Mouse (Mus musculus) spleen, adult 12 weeks (tissue): ENCODE data around the gene Rab38.

Source experiments
- DNase-seq: peaks from one replicate; pipeline ENCODE4 v3.0.0; 2022; ENCODE audit warnings: low spot score

Rab38 gene

DNA sequence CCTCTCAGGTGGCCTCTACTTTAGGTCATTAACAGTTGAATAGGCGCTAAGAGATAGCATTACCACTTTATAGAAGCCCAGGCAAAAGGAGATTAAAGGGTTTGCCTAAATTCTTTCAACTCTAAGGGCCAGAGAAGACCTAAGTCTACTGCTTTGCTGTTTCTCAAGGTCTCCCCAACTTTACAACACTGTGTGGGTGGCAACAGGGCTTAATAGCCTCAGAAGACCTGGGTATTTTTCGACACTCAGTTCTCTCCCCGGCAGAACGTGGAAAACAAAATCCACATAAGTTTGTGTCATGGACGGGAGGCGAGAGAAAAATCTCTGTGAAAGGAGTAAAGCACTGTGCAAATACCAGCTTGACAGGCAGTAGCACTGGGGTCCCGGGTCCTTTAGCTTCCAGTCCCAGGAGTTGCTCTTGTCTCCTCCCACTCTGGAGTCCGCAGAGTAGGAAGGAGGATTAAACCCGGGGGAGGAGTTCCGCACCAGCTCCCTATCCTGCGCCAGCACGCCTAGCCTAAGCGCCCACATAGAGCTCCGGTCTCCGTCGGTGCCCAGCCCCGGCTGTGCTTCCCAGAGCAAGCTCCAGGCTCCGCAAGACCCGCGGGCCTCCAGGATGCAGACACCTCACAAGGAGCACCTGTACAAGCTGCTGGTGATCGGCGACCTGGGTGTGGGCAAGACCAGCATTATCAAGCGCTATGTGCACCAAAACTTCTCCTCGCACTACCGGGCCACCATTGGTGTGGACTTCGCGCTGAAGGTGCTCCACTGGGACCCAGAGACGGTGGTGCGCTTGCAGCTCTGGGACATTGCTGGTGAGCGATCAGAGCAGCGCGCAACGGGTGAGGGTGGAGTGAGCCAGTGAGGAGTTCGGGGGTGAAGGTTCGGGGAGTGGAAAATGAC, at the start of gene Rab38:
Rab38 (plus strand) TSS at position 488 of the 906 bp plus-strand sequence.
- DNase-seq: peak; percentile 1

DNA sequence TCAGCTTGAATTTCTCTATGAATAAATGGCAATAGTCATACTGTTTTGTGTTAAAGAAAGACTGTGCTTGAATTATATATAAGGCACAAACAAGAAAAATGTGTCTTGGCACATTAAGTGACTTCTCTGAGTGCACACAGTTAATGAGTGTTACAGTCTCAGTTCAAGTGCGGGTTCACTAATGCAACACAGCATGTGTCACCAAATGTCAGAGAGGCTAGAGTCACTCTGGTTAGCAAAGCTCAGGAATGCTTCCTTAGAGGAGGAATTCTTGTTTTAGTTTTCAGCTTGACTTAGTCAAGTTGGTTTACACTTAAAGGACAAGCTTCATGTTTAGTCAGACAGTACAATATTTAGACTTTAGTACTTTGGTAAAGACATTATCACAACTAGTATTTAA, 35.5 kb upstream of the Rab38 start:
- DNase-seq: no peak

DNA sequence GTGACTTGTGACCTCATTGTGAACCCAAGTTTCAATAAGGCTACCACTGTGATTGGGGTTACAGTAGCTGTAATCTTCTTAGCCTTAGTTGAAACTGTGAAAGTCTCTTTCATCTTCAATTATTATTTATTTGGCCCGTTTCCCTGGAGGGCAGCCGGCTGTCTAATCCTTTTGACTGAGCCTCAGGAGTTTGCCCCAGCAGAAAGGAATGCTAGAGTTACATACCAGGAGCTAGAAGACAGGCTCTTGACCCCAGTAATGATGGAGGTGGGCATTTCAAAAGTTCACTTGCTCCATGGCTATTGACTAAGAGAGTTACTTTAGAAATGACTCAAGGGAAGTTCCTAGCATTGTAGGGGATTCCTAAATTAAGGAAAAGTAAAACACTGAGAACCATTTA, 34.3 kb upstream of the Rab38 start:
- no peak for DNase-seq

DNA sequence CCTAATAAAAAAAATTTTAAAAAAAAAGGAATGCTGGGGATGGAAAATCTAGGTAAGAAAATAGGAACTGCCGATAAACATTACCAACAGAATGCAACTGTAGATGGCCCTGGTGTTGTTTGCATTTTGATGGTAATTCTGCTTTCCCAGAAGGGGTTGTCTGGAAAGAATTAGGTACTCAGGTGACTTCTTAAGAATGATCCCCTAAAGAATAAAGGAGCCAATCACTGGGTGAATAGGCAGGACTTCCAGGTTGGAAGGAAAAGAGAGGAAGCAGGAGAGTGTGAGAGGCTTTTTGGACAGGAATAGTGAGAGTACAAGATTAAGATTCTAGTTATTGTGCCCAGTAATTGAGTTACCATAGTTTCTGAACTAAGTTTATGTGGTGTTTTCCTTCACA, 24.8 kb upstream of the Rab38 start:
- DNase-seq: no peak

DNA sequence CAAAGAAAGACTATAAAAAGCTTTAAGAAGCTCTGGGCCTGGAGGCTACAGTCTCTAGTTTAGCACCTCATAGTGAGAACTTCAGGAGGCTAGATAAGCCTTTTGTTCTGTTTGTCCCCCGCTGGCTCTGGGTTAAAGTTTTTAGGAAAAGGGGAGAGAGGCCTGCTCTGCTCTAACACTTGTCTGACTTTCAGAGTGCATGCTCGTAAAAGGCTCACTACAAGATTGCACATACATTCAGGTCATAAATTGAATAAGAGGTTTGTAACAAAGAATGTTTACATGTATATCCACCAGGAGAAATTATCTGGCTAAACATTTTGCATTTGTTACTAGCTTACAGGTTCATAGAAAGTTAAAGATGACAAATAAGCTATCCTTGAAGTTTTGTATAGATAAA, 23.6 kb upstream of the Rab38 start:
- no peak for DNase-seq

DNA sequence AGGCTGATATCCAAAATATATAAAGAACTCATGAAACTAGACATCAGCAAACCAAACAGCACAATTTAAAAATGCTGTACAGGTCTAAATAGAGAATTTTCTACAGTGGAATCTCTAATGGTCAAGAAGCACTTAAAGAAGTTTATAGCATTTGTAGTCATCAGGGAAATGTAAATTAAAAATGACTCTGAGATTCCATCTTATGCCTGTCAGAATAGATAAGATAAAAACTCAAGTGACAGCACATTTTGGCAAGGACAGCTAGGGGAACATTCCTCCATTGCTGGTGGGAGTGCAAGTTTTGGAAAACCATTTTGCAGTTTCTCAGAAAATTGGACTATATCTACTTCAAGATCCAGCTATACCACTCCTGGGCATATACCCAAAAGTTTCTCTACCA, 8.3 kb upstream of the Rab38 start:
- no peak for DNase-seq

DNA sequence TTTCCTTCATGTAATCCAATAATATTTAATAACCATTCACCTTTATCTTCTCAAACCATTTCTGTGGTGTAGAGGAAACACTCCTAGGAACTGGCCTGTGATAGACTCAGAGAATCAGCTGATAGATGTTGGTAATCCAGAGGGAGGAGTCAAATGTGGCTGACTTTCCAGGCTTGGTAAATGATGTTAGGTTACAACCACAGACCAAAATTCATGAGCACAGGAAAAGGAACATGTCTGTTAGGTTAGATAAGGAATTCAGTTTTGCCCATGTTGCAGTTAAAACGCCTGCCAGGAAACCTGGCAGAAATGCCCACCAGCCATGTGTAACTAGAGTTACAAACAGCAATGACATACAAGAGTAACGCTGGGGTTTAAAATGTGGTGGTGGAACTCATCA, 6.2 kb upstream of the Rab38 start:
- DNase-seq: no peak

DNA sequence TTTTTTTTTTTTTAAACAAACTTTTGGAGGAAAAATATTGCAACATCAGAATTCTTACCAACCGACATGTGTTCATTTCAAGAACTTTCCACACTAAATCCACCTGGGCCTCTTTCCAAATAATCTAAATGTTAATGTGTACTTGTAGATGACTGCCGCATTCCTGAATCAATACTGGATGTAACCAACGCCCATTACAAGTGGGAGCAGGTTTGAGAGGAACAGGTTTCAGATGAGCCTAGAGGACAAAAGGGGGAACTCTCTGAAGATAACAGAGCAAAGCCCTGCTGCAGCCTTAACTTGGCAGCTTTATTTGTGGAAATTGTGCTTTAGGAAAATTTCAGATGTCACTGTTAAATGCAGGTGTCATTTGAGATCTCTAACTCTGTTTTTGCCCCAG, 4.3 kb upstream of the Rab38 start:
- DNase-seq: no peak

DNA sequence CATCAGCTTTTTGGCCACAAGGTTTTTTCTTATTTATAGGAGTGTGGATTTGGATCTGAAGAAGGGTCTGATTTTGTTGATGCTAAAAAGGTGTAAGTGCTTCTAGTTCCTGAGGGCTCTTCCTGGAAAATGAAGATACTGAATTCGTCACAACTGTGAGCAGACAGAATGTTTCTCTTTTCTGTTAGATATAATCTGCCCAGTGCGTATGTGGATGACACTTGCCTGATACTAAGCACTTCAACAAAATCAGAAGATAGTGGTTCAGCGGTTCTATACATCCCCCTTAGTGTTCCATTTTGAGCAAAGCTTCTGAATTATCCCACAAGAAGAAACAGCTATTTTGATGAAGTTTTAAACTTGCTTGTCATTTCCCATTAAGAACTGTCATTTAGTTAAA, 2.6 kb upstream of the Rab38 start:
- no peak for DNase-seq

DNA sequence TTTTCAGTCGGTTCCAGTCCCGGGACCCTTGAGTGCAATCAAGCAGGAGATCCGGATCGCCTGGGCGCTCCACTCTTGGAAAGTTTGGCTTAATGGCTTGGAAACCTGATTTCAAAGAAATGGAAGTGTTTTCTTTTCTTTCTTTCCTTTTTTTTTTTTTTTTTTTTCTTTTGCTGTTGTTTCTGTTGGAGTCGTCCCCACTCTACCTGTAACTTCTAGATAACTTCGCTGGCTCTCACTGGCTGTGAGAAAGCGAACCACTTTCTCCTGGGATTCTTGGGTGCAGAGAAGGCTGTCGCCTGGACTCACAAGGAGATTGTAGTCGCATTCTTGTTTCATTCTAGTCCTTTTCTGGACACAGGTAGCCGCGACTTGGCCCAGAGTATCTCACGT, 615 bp downstream of the Rab38 start:
- no peak for DNase-seq

DNA sequence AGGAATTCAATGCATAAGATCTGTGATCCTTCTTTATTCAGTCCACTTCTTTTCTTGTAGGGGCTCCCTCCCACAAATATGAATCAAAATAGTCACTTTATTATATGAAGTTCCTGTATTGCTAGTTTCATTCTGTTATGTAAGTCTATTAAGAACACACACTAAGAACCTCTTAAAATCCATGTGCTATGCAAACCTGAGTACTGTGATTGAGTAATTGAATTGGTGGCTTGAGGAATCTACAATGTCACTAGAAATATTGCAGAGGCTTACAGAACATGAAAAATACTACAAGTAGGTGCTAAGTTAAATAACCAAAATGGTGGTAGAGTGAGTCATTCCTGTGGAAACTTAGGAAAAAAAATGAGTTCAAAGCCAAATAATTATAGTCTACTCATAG, 10.2 kb downstream of the Rab38 start:
- DNase-seq: no peak

DNA sequence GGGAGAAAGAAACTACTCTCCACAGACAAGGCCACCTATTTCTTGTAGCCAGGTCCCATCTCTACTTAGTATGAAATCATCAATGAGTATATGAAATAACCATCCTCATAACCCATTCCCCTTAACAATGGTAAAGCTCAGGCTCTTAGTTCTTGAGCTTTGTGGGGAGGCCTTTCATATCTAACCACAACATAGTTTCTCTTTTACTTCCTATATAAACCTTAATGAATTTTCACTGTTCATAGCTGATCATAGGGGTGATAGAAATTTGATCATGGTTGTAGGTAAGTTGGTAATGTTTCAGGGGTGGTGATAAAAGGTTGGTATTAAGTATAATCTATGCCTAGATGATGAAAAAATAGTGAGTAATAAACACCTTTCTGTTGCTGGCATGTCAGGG, 12.6 kb downstream of the Rab38 start:
- no peak for DNase-seq

DNA sequence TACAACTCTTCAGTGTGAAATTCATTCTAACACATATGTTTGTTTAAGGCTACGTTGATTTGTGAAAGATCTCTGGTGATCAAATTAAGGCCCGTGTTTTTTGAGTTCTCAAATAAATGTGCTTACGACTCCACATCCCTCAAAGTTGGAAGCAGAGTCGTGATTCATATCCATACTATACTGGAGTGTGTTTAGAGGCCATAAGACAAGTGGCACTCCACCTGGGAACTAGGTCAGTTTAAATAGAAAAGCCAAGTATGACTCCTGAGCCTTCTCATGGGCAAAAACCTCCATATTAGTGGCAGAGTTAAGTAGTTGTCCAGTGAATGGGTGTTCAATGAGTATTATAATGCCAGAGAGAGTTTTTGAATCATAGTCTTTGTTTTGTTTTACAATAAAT, 13.4 kb downstream of the Rab38 start:
- no peak for DNase-seq

DNA sequence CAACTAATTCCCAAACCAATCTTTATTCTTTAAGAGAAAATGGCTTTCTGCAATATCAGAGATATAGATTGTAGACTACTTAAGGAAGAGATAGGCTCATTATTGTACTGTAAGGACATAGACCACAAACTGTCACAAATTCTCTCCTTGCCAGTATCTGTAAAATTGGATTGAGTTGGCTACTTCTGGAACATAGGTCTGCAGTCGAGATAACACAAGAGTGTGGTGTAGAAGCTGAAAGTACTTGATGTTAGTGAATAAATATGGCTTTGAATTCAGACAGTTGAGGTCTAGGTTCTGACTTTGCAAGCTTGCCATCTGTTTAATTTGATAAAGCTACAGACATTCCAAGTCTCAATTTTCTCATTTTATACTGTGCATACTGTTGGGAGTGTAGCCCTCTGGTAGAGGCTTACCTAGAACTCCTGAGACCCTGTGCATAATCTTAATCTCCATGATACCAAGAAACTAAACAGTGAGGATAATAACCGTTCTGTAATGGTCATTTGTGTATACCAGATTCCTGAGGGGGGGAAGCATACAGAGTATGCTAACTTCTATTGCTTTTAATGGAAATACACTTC, 15.3 kb downstream of the Rab38 start:
- DNase-seq: no peak

DNA sequence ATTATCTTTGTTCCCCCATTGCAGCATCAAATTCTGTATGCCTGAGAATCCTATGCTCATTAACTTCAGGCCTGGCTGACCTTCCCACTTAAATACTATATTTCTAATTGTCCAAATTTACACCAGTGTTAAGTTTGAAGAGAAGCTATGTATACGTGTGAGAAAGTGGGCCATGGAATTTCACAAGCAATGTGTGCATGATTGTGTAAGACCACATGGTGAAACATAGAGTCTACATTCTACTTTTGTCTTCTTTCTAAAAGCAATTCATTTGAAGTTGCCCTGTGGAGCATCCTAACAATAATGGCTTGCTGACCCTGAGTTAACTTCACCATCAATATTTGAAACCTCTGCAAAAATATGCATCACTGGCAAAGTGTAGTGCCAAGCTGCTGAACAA, 23.2 kb downstream of the Rab38 start:
- DNase-seq: no peak

DNA sequence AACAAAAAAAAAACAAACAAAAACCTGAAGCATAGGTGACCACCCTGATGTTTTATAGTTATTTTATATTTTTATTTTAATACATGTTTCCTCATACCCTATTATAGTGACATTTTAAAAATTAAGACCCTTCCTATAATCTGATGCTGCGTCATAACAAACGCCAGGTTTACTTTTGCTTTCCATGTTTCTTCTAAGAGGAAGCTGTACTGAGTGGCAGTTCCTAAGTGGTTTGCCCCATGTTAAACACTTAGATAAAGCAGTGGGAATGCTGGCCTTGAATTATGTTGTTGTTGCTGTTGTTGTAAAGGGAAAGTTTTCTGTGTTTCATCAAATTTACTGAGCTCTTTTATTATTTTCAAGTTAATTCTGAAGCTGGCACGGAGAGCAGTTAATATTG, 27.8 kb downstream of the Rab38 start:
- no peak for DNase-seq

DNA sequence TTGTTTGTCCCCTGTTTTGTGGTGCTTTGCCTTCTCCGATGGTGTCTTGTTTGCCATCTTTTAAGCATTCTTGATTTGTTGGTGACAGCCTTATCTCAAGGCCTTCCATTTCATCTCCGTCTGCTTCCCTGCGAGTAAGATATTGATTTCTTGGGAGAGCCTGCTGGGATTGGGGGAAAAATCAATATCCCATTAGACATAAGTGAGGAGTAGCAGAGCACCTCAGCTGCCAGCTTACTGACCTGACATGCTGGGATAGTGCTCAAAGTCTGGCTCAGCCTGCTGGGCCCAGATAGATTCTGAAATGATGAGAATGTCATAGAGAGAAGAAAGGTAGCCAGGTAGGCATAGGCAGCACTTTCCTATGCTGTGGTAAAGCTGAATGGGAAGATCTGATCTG, 37.7 kb downstream of the Rab38 start:
- DNase-seq: no peak

DNA sequence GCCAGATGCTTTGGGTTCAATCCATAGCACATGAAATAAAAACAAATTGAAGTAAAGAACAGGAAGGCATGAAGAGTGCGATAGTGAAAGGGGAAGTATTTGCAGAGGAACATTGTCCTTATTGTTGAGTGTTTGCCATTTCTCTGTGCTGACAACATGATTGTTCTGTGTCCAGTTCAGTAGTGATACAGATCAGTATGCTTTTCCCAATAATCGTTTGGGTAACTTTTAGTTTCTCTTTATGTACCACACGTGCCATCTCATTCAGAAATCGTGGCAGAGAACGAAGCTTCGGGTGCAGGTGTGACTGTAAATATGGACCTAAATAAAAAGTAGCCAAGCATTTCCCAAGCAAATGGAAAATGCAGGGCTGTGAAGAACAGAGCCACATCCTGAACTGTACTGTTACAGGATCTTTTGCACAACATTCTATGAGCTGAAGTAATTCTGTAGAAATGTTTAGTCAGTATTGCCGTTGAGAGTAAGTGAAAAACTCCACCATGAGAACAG, 52.1 kb downstream of the Rab38 start:
- DNase-seq: no peak

DNA sequence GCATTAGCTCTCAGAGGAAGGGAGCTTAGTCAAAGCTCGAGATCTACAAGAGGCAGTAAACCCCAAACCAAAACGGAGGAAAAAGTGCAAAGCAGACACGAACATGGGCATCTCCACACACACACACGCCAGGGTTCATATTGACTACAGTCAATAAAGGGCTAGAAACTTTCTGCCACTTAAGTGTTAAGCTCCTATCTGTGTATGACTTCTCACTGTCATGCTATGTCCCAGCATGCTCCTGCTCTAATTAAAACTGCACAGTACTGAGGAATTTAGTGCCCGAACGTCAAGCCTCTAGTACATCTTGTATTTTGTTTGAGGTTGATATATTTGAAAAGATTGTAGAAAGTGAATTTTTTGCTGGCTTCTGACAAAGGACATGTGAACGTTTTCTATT, 52.6 kb downstream of the Rab38 start:
- DNase-seq: no peak

DNA sequence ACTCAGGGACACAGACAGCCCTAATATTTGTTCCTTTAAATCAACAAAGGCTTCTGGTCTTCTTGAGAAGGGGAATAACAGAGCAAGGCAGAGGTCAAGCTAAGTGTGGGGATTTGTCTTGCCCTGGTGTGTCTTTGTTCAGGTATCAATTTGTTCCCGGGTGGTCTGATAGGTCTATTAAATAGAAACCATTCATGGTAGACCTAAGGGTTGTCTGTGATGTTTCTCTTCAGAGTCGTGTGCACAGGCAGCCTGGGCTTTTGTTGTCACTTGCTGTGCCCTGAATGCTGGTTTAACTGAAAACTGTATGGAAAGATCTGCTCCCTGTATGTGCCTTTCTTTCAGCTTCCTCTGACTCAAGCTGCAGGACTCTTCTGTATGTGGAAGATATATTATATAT, 60.9 kb downstream of the Rab38 start:
- no peak for DNase-seq

DNA sequence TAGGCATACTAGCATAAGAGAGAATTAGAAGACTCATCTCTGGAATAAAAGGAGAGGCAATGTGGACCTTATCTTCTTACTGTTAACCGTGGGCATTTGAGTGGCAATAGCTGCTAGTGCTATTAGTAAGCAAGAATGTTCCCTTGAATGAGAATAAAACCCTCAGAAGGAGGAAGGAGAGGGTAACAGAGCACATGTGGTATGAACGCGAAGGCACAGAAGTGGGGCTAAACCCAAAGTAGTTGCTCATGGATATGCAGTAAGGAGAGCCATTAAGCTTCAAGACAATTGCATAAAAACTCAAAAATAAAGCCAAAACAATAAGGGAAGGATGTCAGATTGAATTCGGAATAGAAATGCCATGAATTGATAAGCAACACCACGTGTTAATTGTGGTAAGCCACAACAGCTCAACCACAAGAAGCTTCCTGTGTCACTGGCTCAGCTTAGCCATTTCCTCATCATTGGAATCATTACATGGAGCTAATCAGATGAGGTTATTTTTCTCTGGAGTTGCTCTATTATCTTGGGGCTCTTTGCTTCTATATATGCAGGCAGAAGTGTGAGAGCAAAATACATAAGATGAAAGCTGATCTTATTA, 72.2 kb downstream of the Rab38 start:
- no peak for DNase-seq

DNA sequence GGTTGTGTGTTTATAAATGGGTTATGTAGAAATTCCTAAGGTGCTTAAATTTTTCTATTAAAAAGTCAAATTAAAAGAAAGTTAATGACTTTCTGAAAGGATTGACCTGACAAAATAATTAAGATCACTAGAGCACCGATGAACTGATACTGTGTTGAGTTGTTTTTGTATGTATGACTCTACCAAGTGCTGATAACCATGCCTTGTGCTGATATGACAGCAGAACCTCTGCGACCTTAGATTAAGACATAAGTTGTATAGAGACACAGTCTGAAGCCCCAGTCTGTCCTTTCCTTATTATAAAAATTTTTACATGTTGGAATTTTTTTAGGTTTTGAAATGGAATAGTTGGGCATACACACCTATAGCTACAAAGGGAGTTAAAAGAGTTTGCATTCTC, 79.7 kb downstream of the Rab38 start:
- no peak for DNase-seq

DNA sequence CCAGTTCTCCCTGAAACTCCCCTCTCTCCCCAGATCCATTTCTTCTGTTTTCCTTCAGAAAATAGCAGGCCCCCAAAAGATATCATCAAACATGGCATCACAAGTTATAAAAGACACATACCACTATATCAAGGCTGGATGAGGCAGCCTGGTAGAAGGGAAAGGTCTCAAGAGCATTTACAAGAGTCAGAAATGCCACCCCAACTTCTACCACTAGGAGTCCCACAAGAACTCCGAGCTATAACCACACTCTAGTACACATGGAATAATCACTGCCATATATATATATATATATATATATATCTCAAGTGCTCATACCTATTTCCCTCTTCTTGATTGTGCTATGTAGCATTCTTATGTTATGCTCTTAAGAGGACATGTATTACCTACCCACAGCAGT, 92.4 kb downstream of the Rab38 start:
- DNase-seq: no peak
